Mouse (Mus musculus) erythroblast, embryonic 14.5 days (primary cell): ENCODE data around the gene Pdk2. TPM values are rescaled to one million over a fixed set of nuclear protein-coding genes. Genes with fewer than 3 reads are reported as not detected.
A peak's percentile ranks its signal among the peaks of the same experiment; 100 is the strongest.

Experiments
- H3K27me3 ChIP-seq: 2 replicates; pipeline ENCODE4 v1.6.1; 2012; ENCODE audit warnings: inconsistent platforms; ENCODE audit not compliant: control insufficient read depth
- H3K36me3 ChIP-seq: 2 replicates; pipeline ENCODE4 v1.6.1; 2012; ENCODE audit warnings: mild to moderate bottlenecking, inconsistent platforms; ENCODE audit not compliant: control insufficient read depth
- H3K4me1 ChIP-seq: 2 replicates; pipeline ENCODE4 v1.6.1; 2012; ENCODE audit warnings: inconsistent platforms; ENCODE audit not compliant: control insufficient read depth
- H3K4me3 ChIP-seq: replicated peaks from 2 replicates; pipeline ENCODE3; 2012; ENCODE audit warnings: moderate library complexity, mild to moderate bottlenecking, inconsistent platforms
- H3K9me3 ChIP-seq: 2 replicates; pipeline ENCODE4 v1.6.1; 2012; ENCODE audit warnings: low read length, inconsistent platforms, mixed read lengths; ENCODE audit not compliant: control insufficient read depth
- GATA1 ChIP-seq: IDR thresholded peaks from 2 replicates; pipeline ENCODE4 v1.6.1; 2012; ENCODE audit warnings: low read length, inconsistent platforms, mixed read lengths
- TAL1 ChIP-seq: IDR thresholded peaks from 3 replicates; pipeline ENCODE4 v1.6.1; 2012; ENCODE audit warnings: low read length, inconsistent platforms, mixed read lengths
- polyA plus RNA-seq: library from polyadenylated mRNA; stranded (reverse); fragments of >175 nt; gene quantifications from 2 replicates; pipeline ENCODE4 v1.2.3, GENCODE M21; 2012

The Pdk2 gene
- polyA plus RNA-seq, 1 experiment: 4.0 TPM

DNA sequence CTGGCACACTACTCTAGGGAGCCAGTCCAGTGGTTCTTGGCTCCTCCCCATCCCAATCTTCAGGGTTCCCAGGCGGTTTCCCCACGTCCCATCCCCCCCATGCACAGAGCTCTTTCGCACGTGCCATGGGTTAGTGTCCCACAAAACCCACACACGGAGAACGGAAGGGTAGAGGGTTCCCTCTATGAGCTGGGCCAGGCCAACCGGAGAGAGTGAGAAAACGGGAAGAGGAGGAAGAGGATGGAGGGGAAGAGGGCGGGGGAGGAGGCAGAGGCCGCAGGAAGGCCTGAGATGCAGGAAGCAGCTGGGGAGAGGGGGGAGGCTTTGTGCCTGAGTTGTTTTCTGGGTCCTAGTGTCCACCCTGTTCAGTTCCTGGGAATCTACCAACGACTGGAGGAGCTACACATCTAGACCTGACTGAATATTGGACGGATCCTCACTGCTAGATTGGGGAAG is 51.6 kb downstream of the Pdk2 start:
- Histone ChIP-seq H3K4me3 (peak overlapping the region; percentile 86), H3K36me3 (peaks cover 19% of the 10 kb centered on the region), H3K4me1 (peaks cover 91% of the 10 kb centered on the region), H3K27me3 (peaks cover 10% of the 10 kb centered on the region; the same call in 1 of the 2 replicates), H3K9me3 (no peaks in the 10 kb centered on the region)
- TF ChIP-seq GATA1 (no peak), TAL1 (no peak)

DNA sequence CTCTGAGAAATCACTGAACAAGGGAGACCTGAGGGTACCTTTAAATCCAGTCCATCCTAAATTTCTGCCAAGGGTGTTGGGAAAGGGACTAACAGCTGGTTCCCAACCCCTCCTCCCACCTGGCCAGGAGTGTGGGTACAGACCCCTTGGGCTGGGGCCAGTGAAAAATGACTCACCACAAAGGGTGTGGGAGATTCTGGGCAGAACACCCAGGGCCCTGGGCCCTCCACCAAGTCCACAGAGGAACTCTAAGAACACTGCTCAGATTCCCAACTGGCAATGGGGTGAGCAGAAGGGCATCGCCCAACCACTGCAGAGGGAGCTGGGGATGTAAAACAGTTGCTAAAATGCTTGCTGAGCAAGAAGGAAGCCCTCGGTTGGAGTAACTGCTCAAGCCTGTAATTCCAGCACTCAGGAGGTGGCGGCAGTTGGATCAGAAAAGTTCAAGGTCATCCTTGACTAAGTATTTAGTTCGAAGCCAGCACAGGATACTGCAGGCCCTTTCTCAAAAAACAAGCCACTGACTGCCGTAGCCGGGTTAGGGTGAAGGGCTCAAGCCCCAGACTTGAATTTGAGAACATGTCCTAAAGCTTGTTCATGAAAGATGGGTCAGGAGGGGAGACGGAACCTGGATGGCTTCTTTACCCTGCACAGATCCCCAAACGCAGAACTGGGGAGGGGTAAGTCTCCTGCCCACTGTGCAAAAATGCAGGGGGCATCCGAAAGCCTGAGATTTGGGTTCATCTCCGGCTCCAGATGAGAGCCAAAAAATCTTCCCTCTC is 52.2 kb downstream of the Pdk2 start:
- peaks cover 91% of the 10 kb centered on the region for H3K4me1 ChIP-seq
- peaks cover 10% of the 10 kb centered on the region; the same call in 1 of the 2 replicates for H3K27me3 ChIP-seq

DNA sequence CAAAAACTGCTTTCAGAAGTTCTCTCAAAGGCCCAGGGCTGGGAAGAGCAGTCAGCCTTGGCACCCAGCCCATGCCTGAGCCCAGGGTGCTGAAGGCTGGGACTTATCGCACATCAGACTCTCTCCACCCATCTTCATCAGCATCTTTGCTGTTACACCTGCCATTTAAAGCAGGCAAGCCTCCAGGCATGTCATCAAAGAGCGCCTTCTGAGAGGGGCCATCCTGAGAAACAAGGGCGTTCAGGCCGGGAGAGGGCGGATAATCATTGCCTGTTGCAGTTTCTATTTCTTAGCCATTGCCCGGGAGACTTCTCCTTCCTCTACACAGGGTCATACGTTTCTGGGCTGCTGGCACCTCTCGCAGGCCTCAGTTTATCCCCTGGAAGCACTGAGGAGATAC is 53.3 kb downstream of the Pdk2 start:
- Histone ChIP-seq H3K4me3 (no peak overlapping the region), H3K4me1 (peaks cover 87% of the 10 kb centered on the region), H3K9me3 (no peaks in the 10 kb centered on the region), H3K36me3 (peaks cover 1% of the 10 kb centered on the region; the same call in 1 of the 2 replicates), H3K27me3 (peaks cover 10% of the 10 kb centered on the region; the same call in 1 of the 2 replicates)
- 0 out of 2 replicates have a peak, but pooled peaks have one; percentile 15 for TF ChIP-seq GATA1
- no peak for TF ChIP-seq TAL1

More for the DNA sequence above, 52.2 kb downstream of the Pdk2 start:
- no peak for TF ChIP-seq TAL1
- TF ChIP-seq GATA1: no peak
- Histone ChIP-seq H3K4me3 (peak overlapping the region; percentile 86), H3K36me3 (peaks cover 13% of the 10 kb centered on the region), H3K9me3 (no peaks in the 10 kb centered on the region)

DNA sequence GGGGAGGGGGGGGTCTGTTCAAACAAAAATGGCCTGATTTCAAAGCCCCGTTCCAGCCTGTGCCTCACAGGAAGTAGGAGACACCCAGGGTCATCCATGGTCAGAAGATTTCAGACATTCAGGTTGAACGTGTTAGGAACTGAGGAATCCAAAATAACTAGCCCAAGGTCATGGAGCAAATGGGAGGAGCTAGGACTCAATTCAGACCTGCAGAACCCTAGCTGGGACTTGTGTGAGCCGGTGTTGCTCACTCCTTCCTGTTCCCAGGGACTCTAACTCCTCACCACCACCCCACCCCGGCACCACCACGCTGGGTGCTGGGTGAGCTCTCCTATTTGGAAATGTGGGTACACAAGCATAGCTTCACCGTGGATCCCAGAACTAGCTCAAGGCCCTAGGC is 53.8 kb downstream of the Pdk2 start:
- Histone ChIP-seq H3K4me1 (peaks cover 82% of the 10 kb centered on the region), H3K4me3 (no peak overlapping the region), H3K27me3 (peaks cover 8% of the 10 kb centered on the region; the same call in 1 of the 2 replicates), H3K36me3 (no peaks in the 10 kb centered on the region), H3K9me3 (no peaks in the 10 kb centered on the region)
- no peak for TF ChIP-seq GATA1
- TF ChIP-seq TAL1: no peak

DNA sequence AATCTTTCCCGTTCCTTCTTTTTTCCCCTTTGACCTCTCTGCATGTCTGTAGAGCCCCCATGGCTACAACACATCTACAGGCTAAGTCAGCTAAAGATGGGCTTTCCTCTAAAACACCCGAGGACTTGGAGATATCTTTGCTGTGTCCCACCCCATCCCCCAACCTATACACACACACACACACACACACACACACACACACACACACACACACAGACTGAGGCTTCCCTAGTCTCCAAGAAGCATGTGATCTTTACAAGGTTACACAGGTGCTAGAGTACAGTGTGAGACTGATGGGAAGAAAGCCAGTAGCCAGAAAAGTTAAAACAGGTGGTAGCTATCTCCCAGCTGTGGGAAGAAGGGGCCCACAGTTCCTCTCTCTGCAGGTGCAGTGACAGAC is 54.7 kb downstream of the Pdk2 start:
- Histone ChIP-seq H3K36me3 (no peaks in the 10 kb centered on the region), H3K4me3 (no peak overlapping the region), H3K27me3 (peaks cover 2% of the 10 kb centered on the region; the same call in 1 of the 2 replicates), H3K9me3 (no peaks in the 10 kb centered on the region), H3K4me1 (peaks cover 73% of the 10 kb centered on the region)
- no peak for TF ChIP-seq TAL1
- TF ChIP-seq GATA1: no peak

DNA sequence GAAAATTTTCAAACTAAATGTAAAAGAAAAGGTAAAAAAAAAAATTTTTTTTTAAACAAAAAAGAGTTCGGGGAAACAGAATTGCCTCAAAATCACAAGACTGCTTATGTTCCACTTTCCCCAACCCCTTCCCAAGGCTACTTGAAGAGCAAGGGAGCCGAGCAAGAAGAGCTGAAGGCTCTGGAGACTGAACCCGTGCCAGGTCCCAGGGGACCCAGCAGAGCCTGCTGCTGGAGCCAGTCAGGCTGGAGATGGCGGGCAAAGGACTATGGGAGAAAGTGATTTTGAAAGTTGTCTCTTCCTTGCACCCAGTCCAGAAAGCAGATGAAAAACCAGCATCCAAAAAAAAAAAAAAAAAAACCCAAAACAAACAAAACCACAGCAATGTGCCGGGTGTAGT is 55.3 kb downstream of the Pdk2 start:
- Histone ChIP-seq H3K36me3 (no peaks in the 10 kb centered on the region), H3K9me3 (no peaks in the 10 kb centered on the region), H3K4me3 (no peak overlapping the region), H3K27me3 (peaks cover 2% of the 10 kb centered on the region; the same call in 1 of the 2 replicates), H3K4me1 (peaks cover 74% of the 10 kb centered on the region)
- TF ChIP-seq GATA1: no peak

DNA sequence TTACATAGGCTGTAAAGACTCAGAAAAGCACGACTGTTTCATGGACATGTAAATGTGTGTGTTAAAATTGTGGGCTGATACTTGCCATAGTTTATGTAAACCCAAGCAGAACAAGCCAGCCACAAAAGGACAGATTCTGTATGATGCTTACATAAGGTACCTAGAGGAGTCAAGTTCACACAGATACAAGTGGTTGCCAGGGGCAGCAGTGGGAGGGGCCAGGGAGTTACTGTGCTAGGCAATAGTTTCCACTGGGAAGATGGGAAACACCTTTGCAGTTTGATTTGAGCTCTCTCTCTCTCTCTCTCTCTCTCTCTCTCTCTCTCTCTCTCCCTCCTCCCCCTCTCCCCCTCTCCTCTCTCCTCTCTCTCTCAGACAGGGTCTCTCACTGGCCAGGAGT is 56.0 kb downstream of the Pdk2 start:
- Histone ChIP-seq H3K36me3 (no peaks in the 10 kb centered on the region), H3K9me3 (no peaks in the 10 kb centered on the region), H3K4me3 (no peak overlapping the region), H3K4me1 (peaks cover 71% of the 10 kb centered on the region), H3K27me3 (peaks cover 2% of the 10 kb centered on the region; the same call in 1 of the 2 replicates)
- no peak for TF ChIP-seq TAL1
- TF ChIP-seq GATA1: no peak

DNA sequence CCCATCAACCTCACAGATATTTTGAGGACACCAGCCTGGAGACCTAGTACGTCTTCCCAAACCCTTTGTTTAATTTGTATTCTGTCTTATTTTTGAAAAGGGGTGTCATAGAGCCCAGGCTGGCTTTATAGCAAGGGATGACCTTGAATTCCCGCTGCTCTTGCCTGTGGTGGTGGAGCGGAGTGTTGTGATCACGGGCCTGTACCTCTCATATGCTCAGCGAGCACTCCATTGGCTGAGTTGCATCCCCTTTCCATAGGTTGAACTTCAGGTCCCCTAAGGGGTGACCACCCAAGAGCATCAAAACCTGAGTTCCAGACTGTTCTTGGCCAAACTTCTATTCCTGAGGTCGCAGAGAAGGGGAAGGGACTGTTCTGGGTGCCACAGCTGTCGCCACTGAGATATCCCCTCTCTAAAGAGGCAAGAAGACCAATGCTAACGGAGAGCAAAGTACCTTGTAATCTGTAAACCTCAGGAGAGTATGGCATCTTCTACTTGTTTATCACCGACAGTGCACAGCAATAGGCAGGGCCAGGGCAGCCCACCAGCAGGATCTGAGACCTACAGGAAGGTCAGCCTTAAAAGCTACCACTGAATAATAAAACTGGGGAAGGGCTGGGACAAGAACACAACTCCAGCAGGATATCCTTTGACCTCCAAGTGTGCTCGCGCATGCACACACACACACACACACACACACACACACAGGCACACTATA is 61.5 kb downstream of the Pdk2 start:
- no peak for TF ChIP-seq TAL1
- TF ChIP-seq GATA1: no peak
- Histone ChIP-seq H3K4me3 (peak overlapping the region; percentile 49), H3K27me3 (peaks cover 2% of the 10 kb centered on the region; the same call in 1 of the 2 replicates), H3K4me1 (peaks cover 41% of the 10 kb centered on the region), H3K9me3 (no peaks in the 10 kb centered on the region), H3K36me3 (no peaks in the 10 kb centered on the region)

DNA sequence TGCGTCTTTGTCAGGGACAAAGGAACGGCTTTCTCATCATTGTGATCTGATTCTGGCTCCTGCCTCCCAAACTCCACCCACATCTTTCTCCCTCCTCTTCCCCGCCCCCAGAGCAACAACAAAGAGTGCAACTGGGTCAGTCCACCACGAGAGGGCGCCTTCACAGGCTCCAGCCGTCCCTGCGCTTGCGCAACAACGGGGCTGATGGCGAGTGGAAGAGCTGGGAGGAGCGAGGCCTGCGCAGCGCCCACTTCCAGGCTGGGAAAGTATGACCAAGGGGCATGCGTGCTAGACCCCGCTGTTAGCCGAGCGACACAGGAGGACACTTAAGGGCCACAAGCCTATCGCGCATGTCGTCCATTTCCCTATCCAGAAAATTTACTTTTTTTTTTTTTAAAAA is 62.2 kb downstream of the Pdk2 start:
- TF ChIP-seq GATA1 (no peak), TAL1 (no peak)
- H3K9me3 ChIP-seq: no peaks in the 10 kb centered on the region
- peak overlapping the region; percentile 49 for H3K4me3 ChIP-seq
- peaks cover 2% of the 10 kb centered on the region; the same call in 1 of the 2 replicates for H3K27me3 ChIP-seq
- peaks cover 35% of the 10 kb centered on the region for H3K4me1 ChIP-seq
- H3K36me3 ChIP-seq: no peaks in the 10 kb centered on the region
